Mouse (Mus musculus) lung, postnatal 0 days (tissue): ENCODE results near the gene Nploc4. TPM values are rescaled to one million over a fixed set of nuclear protein-coding genes. Genes with fewer than 3 reads are reported as not detected.
"Not testable (repeated sequence)": the region's sequence is repeated elsewhere in the genome, so short reads cannot be mapped to it uniquely, and the experiment has no call there.

ENCODE experiments used
- ATAC-seq: fragments of 200-750 bp; cut with Nextera tagmentation; 2 replicates; pipeline ENCODE4 v1.8.0; 2017; ENCODE audit warnings: moderate library complexity
- DNase-seq: peaks from one replicate; pipeline ENCODE4 v3.0.0-alpha.2; 2016; ENCODE audit warnings: low spot score
- H3K27ac ChIP-seq: fragments of 300-500 bp; sonication (generic); 2 replicates; pipeline ENCODE4 v1.5.1; 2014; ENCODE audit warnings: antibody characterized with exemption, mild to moderate bottlenecking, low read length, mixed read lengths
- H3K27me3 ChIP-seq: fragments of 300-500 bp; sonication (generic); replicated peaks from 2 replicates; pipeline ENCODE4 v1.6.1; 2014; ENCODE audit warnings: low read length, mixed read lengths; ENCODE audit not compliant: insufficient read depth
- H3K36me3 ChIP-seq: fragments of 300-500 bp; sonication (generic); 2 replicates; pipeline ENCODE4 v1.6.1; 2014; ENCODE audit warnings: low read length, mixed read lengths; ENCODE audit not compliant: insufficient read depth
- H3K4me1 ChIP-seq: fragments of 300-500 bp; sonication (generic); 2 replicates; pipeline ENCODE4 v1.6.1; 2014; ENCODE audit warnings: antibody characterized with exemption, low read depth, low read length, mixed read lengths; ENCODE audit not compliant: insufficient read depth
- H3K4me2 ChIP-seq: fragments of 300-500 bp; sonication (generic); replicated peaks from 2 replicates; pipeline ENCODE4 v1.6.1; 2014; ENCODE audit warnings: low read depth, mild to moderate bottlenecking, low read length, moderate library complexity, mixed read lengths
- H3K4me3 ChIP-seq: fragments of 300-500 bp; sonication (generic); 2 replicates; pipeline ENCODE4 v1.5.1; 2014; ENCODE audit warnings: low read depth, low read length
- H3K9ac ChIP-seq: fragments of 300-500 bp; sonication (generic); replicated peaks from 2 replicates; pipeline ENCODE4 v1.6.1; 2014; ENCODE audit warnings: low read depth, mild to moderate bottlenecking
- H3K9me3 ChIP-seq: fragments of 300-500 bp; sonication (generic); 2 replicates; pipeline ENCODE4 v1.6.1; 2016; ENCODE audit warnings: low read length, mixed read lengths
- CTCF ChIP-seq: IDR thresholded peaks from 2 replicates; pipeline ENCODE4 v1.5.1; 2016; ENCODE audit warnings: antibody characterized with exemption, mild to moderate bottlenecking
- EP300 ChIP-seq: IDR thresholded peaks from 2 replicates; pipeline ENCODE4 v1.6.1; 2016; ENCODE audit warnings: antibody characterized with exemption, mild to moderate bottlenecking, control low read depth
- WGBS: fragments of 180-500 bp; shearing (Covaris S2); extraction: QIAGEN DNeasy Blood & Tissue Kit; methylation state at CpG from one replicate; pipeline ENCODE4 v1.1.7; 2014; 5-methylcytosine and 5-hydroxymethylcytosine counted together
- polyA plus RNA-seq: library from polyadenylated mRNA; unstranded; fragments of >200 nt; fragmentation: Nextera tagmentation; extraction: Ambion mirVana; gene quantifications from 2 replicates; pipeline ENCODE4 v1.2.1, GENCODE M21; 2015

Gene Nploc4
- polyA plus RNA-seq, 1 experiment from 2014 or later = 15.3 TPM

GRCm38 (mm10) chr11:120349986-120350702 lies 87.4 kb downstream of the Nploc4 start:
- DNase-seq (peak; percentile 98), ATAC-seq (peak; percentile 74)
- Histone ChIP-seq H3K4me1 (peaks cover 26% of the 10 kb centered on the region), H3K27me3 (no peaks in the 10 kb centered on the region), H3K4me3 (peak overlapping the region; percentile 100), H3K27ac (peak overlapping the region; percentile 100), H3K36me3 (peaks cover 4% of the 10 kb centered on the region; the same call in 1 of the 2 replicates), H3K9me3 (no peaks in the 10 kb centered on the region), H3K9ac (peak overlapping the region; percentile 100), H3K4me2 (peak overlapping the region; percentile 90)
- WGBS = 3% methylated on average over 67 of the region's 68 CpGs
- TF ChIP-seq EP300 (no peak; the same call in 1 of the 2 replicates), CTCF (no peak; the same call in 1 of the 2 replicates)

GRCm38 (mm10) chr11:120349371-120349985 lies 88.0 kb downstream of the Nploc4 start:
- ATAC-seq (peak; percentile 4), DNase-seq (no peak)
- 9% methylated on average over 16 of the region's 16 CpGs for WGBS
- H3K36me3 ChIP-seq = peaks cover 9% of the 10 kb centered on the region; the same call in 1 of the 2 replicates
- peak overlapping the region; percentile 100 for H3K27ac ChIP-seq
- H3K4me3 ChIP-seq = peak overlapping the region; percentile 100
- H3K27me3 ChIP-seq = no peaks in the 10 kb centered on the region
- no peaks in the 10 kb centered on the region for H3K9me3 ChIP-seq
- 0 out of 2 replicates have a peak, but pooled peaks have one; percentile 33 for TF ChIP-seq EP300
- TF ChIP-seq CTCF = no peak
- peaks cover 26% of the 10 kb centered on the region for H3K4me1 ChIP-seq
- H3K9ac ChIP-seq = peak overlapping the region; percentile 100
- H3K4me2 ChIP-seq = peak overlapping the region; percentile 90

- peak overlapping the region; percentile 100 for H3K4me3 ChIP-seq
- peak overlapping the region; percentile 100 for H3K27ac ChIP-seq
- H3K9me3 ChIP-seq = no peaks in the 10 kb centered on the region
- TF ChIP-seq EP300 (no peak), CTCF (no peak)
- WGBS = 7% methylated on average over 34 of the region's 53 CpGs
- ATAC-seq = no peak
- H3K9ac ChIP-seq = peak overlapping the region; percentile 100
- peak; percentile 75 for DNase-seq
- peaks cover 26% of the 10 kb centered on the region for H3K4me1 ChIP-seq
- H3K27me3 ChIP-seq = no peaks in the 10 kb centered on the region
- H3K36me3 ChIP-seq = peaks cover 9% of the 10 kb centered on the region; the same call in 1 of the 2 replicates
- H3K4me2 ChIP-seq = peak overlapping the region; percentile 90
These were observed 88.7 kb downstream of the Nploc4 start for GRCm38 (mm10) chr11:120348684-120349370.

GRCm38 (mm10) chr11:120347791-120348683 lies 89.5 kb downstream of the Nploc4 start, which contains the start of gene Actg1:
Gene Actg1, minus strand, starts transcription at chr11:120348542.
- no peak for TF ChIP-seq EP300
- H3K9ac ChIP-seq = peak within 1 kb of the TSS; percentile 100
- ATAC-seq (peak; percentile 68), DNase-seq (peak; percentile 91)
- H3K27ac ChIP-seq = peak within 1 kb of the TSS; percentile 100
- peaks cover 22% of the 10 kb centered on the region for H3K4me1 ChIP-seq
- H3K36me3 ChIP-seq = peaks cover 9% of the 10 kb centered on the region; the same call in 1 of the 2 replicates
- no peaks in the 10 kb centered on the region for H3K9me3 ChIP-seq
- H3K4me2 ChIP-seq = peak within 1 kb of the TSS; percentile 90
- peak within 1 kb of the TSS; percentile 100 for H3K4me3 ChIP-seq
- WGBS = 3% methylated on average over 62 of the region's 103 CpGs
- H3K27me3 ChIP-seq = no peaks in the 10 kb centered on the region

- ATAC-seq (no peak), DNase-seq (peak; percentile 52)
- Histone ChIP-seq H3K36me3 (peaks cover 9% of the 10 kb centered on the region; the same call in 1 of the 2 replicates), H3K4me3 (peak overlapping the region; percentile 100), H3K9ac (peak overlapping the region; percentile 100), H3K4me2 (peak overlapping the region; percentile 90), H3K27me3 (no peaks in the 10 kb centered on the region), H3K9me3 (no peaks in the 10 kb centered on the region), H3K27ac (peak overlapping the region; percentile 100), H3K4me1 (peaks cover 16% of the 10 kb centered on the region)
- 0% methylated on average over 8 of the region's 10 CpGs for WGBS
- no peak for TF ChIP-seq CTCF
- no peak for TF ChIP-seq EP300
These were observed 90.2 kb downstream of the Nploc4 start for GRCm38 (mm10) chr11:120347301-120347700.

- DNase-seq = peak; percentile 4
- not testable (repeated sequence) for H3K27ac ChIP-seq
- H3K9ac ChIP-seq = 0 out of 2 replicates have a peak overlapping the region, but pooled peaks have one; percentile 16
These were observed 91.0 kb downstream of the Nploc4 start for GRCm38 (mm10) chr11:120346383-120347034.

More at GRCm38 (mm10) chr11:120346383-120347034, 91.0 kb downstream of the Nploc4 start:
- 24% methylated on average over 8 of the region's 13 CpGs for WGBS
- not testable (repeated sequence) for H3K27me3 ChIP-seq, H3K36me3 ChIP-seq, H3K9me3 ChIP-seq, ATAC-seq
- H3K4me3 ChIP-seq = peak overlapping the region; percentile 38
- peak overlapping the region; percentile 60 for H3K4me2 ChIP-seq
- H3K4me1 ChIP-seq = peaks cover 10% of the 10 kb centered on the region
